Comparison of ENCODE assay signal across 11 mouse cellular contexts in the genomic region with DNA sequence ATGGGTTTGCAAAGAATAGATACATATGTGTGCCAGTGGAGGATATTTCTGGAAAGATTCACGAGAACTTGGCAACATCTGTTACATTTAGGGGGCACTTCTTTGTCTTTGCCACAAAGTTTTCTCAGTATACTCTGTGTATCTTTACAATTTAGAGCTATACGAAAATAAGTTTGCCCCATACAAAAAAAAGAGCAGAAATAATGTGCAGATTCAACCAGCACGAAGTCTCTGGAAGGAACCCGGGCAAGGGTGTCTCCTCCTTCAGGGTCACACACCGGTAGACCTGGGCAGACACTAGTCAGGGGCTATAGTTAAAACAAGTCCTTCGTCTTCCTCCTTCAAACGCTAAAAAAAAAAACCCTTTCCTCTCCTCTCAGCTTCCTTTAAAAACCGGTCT. TPM values are rescaled to one million over a fixed set of nuclear protein-coding genes. Genes with fewer than 3 reads are reported as not detected.
A peak's percentile ranks its signal among the peaks of the same experiment; 100 is the strongest.
DNase-seq lines count a peak whose midpoint lies in the region; ATAC-seq and TF ChIP-seq lines count a peak whose summit lies in the region.
"Had no signal": no experiment of that assay in that cellular context is flagged by ENCODE, and none has a peak within 500 bp of the region (broad histone marks: within the 10 kb centered on the region; RNA-seq: fewer than 3 reads in every experiment).

No protein-coding gene starts in this region.

- ATAC-seq in kidney, embryonic 15.5 days (replicated peaks; ENCODE audit: low FRiP score): no peak
- no peak for ATAC-seq in intestine, embryonic 16.5 days

- peaks cover 3% of the 10 kb centered on the region; the same call in 1 of the 2 replicates for H3K27me3 ChIP-seq in kidney, embryonic 15.5 days
- H3K27me3 ChIP-seq in forebrain, embryonic 10.5 days (ENCODE audit: poor library complexity, severe bottlenecking): peaks cover 34% of the 10 kb centered on the region
- H3K27me3 ChIP-seq in intestine, embryonic 16.5 days (replicated peaks; ENCODE audit: control insufficient read depth, insufficient read depth, low read length): no peaks in the 10 kb centered on the region
- H3K27me3 ChIP-seq in myocyte (ENCODE audit: control insufficient read depth, insufficient read depth, insufficient read length): no peaks in the 10 kb centered on the region
- H3K27me3 ChIP-seq: CH12.LX had no signal

- DNase-seq in kidney, adult 9 months: no peak
- no peak for DNase-seq in forebrain, embryonic 10.5 days (ENCODE audit: extremely low spot score, low spot score)
- DNase-seq in cerebellum, adult 9-10 months: no peak
- no peak for DNase-seq in ovary, adult 18-20 months (ENCODE audit: low spot score)
- no peak for DNase-seq in spleen, adult 12 weeks (ENCODE audit: low spot score)
- DNase-seq: cerebellum, adult 9-11 months had no signal

- H3K27ac ChIP-seq in kidney, embryonic 15.5 days: no peak overlapping the region
- H3K27ac ChIP-seq in forebrain, embryonic 10.5 days: no peak overlapping the region
- H3K27ac ChIP-seq in intestine, embryonic 16.5 days (ENCODE audit: low read length): no peak overlapping the region
- H3K27ac ChIP-seq: gastrocnemius, adult 2 months had no signal

- no peak for TF ChIP-seq POLR2A in myocyte (IDR thresholded peaks at IDR 0.05; ENCODE audit: insufficient read length, low read depth)

- peaks cover 19% of the 10 kb centered on the region for H3K4me1 ChIP-seq in kidney, embryonic 15.5 days
- peaks cover 26% of the 10 kb centered on the region for H3K4me1 ChIP-seq in forebrain, embryonic 10.5 days
- H3K4me1 ChIP-seq in intestine, embryonic 16.5 days (ENCODE audit: control insufficient read depth, insufficient read depth, low read length): 0 out of 2 replicates have a peak, but pooled peaks cover 4% of the 10 kb centered on the region

- 38% methylated on average over 8 of the region's 8 CpGs for WGBS in kidney, embryonic 15.5 days
- 56% methylated on average over 8 of the region's 8 CpGs for WGBS in forebrain, embryonic 10.5 days
- WGBS in intestine, embryonic 16.5 days: 44% methylated on average over 8 of the region's 8 CpGs

- H3K4me2 ChIP-seq in kidney, embryonic 15.5 days: peak overlapping the region; percentile 100
- peak overlapping the region; percentile 100; the same call in 1 of the 2 replicates for H3K4me2 ChIP-seq in intestine, embryonic 16.5 days (ENCODE audit: low read depth, low read length)
- no peak overlapping the region for H3K4me2 ChIP-seq in myocyte (ENCODE audit: low read depth)

- no peaks in the 10 kb centered on the region for H3K36me3 ChIP-seq in kidney, embryonic 15.5 days
- no peaks in the 10 kb centered on the region for H3K36me3 ChIP-seq in forebrain, embryonic 10.5 days (replicated peaks)
- H3K36me3 ChIP-seq in intestine, embryonic 16.5 days (ENCODE audit: control insufficient read depth, insufficient read depth, low read length): no peaks in the 10 kb centered on the region
- H3K36me3 ChIP-seq in myocyte (ENCODE audit: control insufficient read depth, insufficient read depth): no peaks in the 10 kb centered on the region

- peaks cover 3% of the 10 kb centered on the region for H3K79me2 ChIP-seq in myocyte (ENCODE audit: control insufficient read depth, insufficient read depth)

- peak overlapping the region; percentile 74 for H3K4me3 ChIP-seq in kidney, embryonic 15.5 days (replicated peaks)
- H3K4me3 ChIP-seq in forebrain, embryonic 10.5 days: peak overlapping the region; percentile 84
- H3K4me3 ChIP-seq in intestine, embryonic 16.5 days (ENCODE audit: low read length): no peak overlapping the region; the same call in 1 of the 2 replicates
- peak overlapping the region; percentile 41 for H3K4me3 ChIP-seq in myocyte

- no peak overlapping the region; the same call in 1 of the 2 replicates for H3K9ac ChIP-seq in kidney, embryonic 15.5 days
- no peak overlapping the region for H3K9ac ChIP-seq in intestine, embryonic 16.5 days (ENCODE audit: low read depth, low read length)

- H3K9me3 ChIP-seq in kidney, embryonic 15.5 days (replicated peaks): no peaks in the 10 kb centered on the region
- no peaks in the 10 kb centered on the region for H3K9me3 ChIP-seq in forebrain, embryonic 10.5 days
- H3K9me3 ChIP-seq in intestine, embryonic 16.5 days (ENCODE audit: control insufficient read depth, low read length): no peaks in the 10 kb centered on the region

- H3ac ChIP-seq in myocyte (ENCODE audit: control insufficient read depth, insufficient read length): no peak overlapping the region

TF ChIP-seq in myocyte, 11 proteins besides CTCF, POLR2A, EP300 and RAD21:
- TF ChIP-seq E2F4 (IDR thresholded peaks at IDR 0.05; ENCODE audit: insufficient read depth): no peak
- no peak for TF ChIP-seq USF1 (IDR thresholded peaks at IDR 0.05; ENCODE audit: low read depth)
- no peak for TF ChIP-seq SRF (IDR thresholded peaks at IDR 0.05; ENCODE audit: control insufficient read depth, insufficient read length, low read depth)
- TF ChIP-seq MAX (IDR thresholded peaks at IDR 0.05; ENCODE audit: low read depth): no peak
- TF ChIP-seq MYOD1 (IDR thresholded peaks at IDR 0.05; ENCODE audit: control insufficient read depth in 1 of 3, insufficient read length in 2 of 3, low read depth in 2 of 3): no peak
- TF ChIP-seq CEBPB (IDR thresholded peaks at IDR 0.05; ENCODE audit: insufficient read depth, poor library complexity, severe bottlenecking): no peak
- no peak for TF ChIP-seq TCF3 (IDR thresholded peaks at IDR 0.05; ENCODE audit: insufficient read length, low read depth)
- no peak for TF ChIP-seq REST (IDR thresholded peaks at IDR 0.05; ENCODE audit: insufficient read depth, insufficient read length)
- no peak for TF ChIP-seq TCF12 (IDR thresholded peaks at IDR 0.05; ENCODE audit: insufficient read depth, poor library complexity, severe bottlenecking)
- no peak for TF ChIP-seq MYOG (IDR thresholded peaks at IDR 0.05; ENCODE audit: control insufficient read depth in 1 of 3, insufficient read depth in 1 of 3, insufficient read length in 2 of 3, low read depth in 2 of 3)
- TF ChIP-seq POLR2AphosphoS2 (IDR thresholded peaks at IDR 0.05; ENCODE audit: insufficient read length, low read depth): no peak

RNA-seq across cellular contexts. Expression of gene Cdc14b, which starts 1.7 kb away (rescaled TPM):
- polyA plus RNA-seq in kidney, embryonic 15.5 days (2015; fragmentation: Nextera tagmentation; extraction: Ambion mirVana): 14.8 and 17.5 TPM in 2 replicates
- polyA plus RNA-seq in forebrain, embryonic 10.5 days (2016; fragmentation: Nextera tagmentation; extraction: Ambion mirVana): 18.8 TPM in 2 replicates
- polyA plus RNA-seq in intestine, embryonic 16.5 days (2015; fragmentation: Nextera tagmentation; extraction: Ambion mirVana): 22.5 and 27.1 TPM in 2 replicates
- 4.4 TPM for polyA plus RNA-seq in myocyte (2012; fragmentation: generic; extraction: Trizol)

RNA-seq across cellular contexts. Expression of gene Aaed1, which starts 39.2 kb away (rescaled TPM):
- polyA plus RNA-seq in kidney, embryonic 15.5 days (2015; fragmentation: Nextera tagmentation; extraction: Ambion mirVana): 56.5 and 58.1 TPM in 2 replicates
- 26.3 and 27.2 TPM in 2 replicates for polyA plus RNA-seq in forebrain, embryonic 10.5 days (2016; fragmentation: Nextera tagmentation; extraction: Ambion mirVana)
- polyA plus RNA-seq in intestine, embryonic 16.5 days (2015; fragmentation: Nextera tagmentation; extraction: Ambion mirVana): 35.4 and 37.3 TPM in 2 replicates
- 12.1 TPM for polyA plus RNA-seq in myocyte (2012; fragmentation: generic; extraction: Trizol)
